Mouse (Mus musculus) heart, adult 2 months (tissue): ENCODE data around the gene Rhobtb3. TPM values are rescaled to one million over a fixed set of nuclear protein-coding genes. Genes with fewer than 3 reads are reported as not detected.

Experiments used
- DNase-seq, 2 experiments: peaks; one replicate each; pipeline ENCODE4 v3.0.0; 2021
- H3K27ac ChIP-seq: fragments of 200-600 bp; 2 replicates; pipeline ENCODE4 v1.8.1; 2022
- H3K27me3 ChIP-seq: fragments of 200-500 bp; 2 replicates; pipeline ENCODE4 v1.6.1; 2012; ENCODE audit warnings: mild to moderate bottlenecking, low read length, inconsistent platforms, mixed read lengths; ENCODE audit not compliant: control insufficient read depth, insufficient read depth
- H3K36me3 ChIP-seq: fragments of 200-500 bp; 2 replicates; pipeline ENCODE4 v1.6.1; 2012; ENCODE audit warnings: low read length, inconsistent platforms; ENCODE audit not compliant: control insufficient read depth, insufficient read depth
- H3K4me1 ChIP-seq: fragments of 200-500 bp; 2 replicates; pipeline ENCODE4 v1.6.1; 2011; ENCODE audit warnings: low read length; ENCODE audit not compliant: control insufficient read depth, insufficient read depth
- H3K4me3 ChIP-seq: fragments of 200-600 bp; 2 replicates; pipeline ENCODE4 v1.8.1; 2022
- H3K79me2 ChIP-seq: fragments of 200-500 bp; replicated peaks from 2 replicates; pipeline ENCODE4 v1.6.1; 2012; ENCODE audit warnings: mild to moderate bottlenecking, inconsistent platforms, low read length, moderate library complexity, mixed read lengths; ENCODE audit not compliant: control insufficient read depth, insufficient read depth
- H3K9ac ChIP-seq: fragments of 200-500 bp; 2 replicates; pipeline ENCODE4 v1.6.1; 2012; ENCODE audit warnings: low read depth, mild to moderate bottlenecking, control low read depth, inconsistent platforms, low read length, mixed read lengths
- CTCF ChIP-seq: fragments of 200-600 bp; IDR thresholded peaks from 2 replicates; pipeline ENCODE4 v1.8.1; 2022; ENCODE audit warnings: antibody characterized with exemption, mild to moderate bottlenecking, moderate library complexity
- EP300 ChIP-seq: fragments of 200-500 bp; IDR thresholded peaks from 2 replicates; pipeline ENCODE4 v1.6.1; 2011; ENCODE audit warnings: low read depth, low read length, control low read depth; ENCODE audit not compliant: insufficient read depth
- POLR2A ChIP-seq: fragments of 200-500 bp; IDR thresholded peaks from 2 replicates; pipeline ENCODE4 v1.6.1; 2011; ENCODE audit warnings: mild to moderate bottlenecking, low read depth, low read length, control low read depth; ENCODE audit not compliant: insufficient read depth
- WGBS: fragments of 180-500 bp; shearing (Covaris S2); methylation state at CpG from one replicate; pipeline ENCODE4 v1.1.7; 2018; 5-methylcytosine and 5-hydroxymethylcytosine counted together
- intact Hi-C: fragments of 180-260 bp; cut with DNase I; formaldehyde crosslinking; loops from one replicate; pipeline ENCODE4 v1.15.1; 2025
- polyA plus RNA-seq: library from polyadenylated mRNA; depleted of rRNA; stranded (reverse); fragments of >200 nt; gene quantifications from 2 replicates; pipeline ENCODE4 v1.2.3, GENCODE M21; 2012
- total RNA-seq, 2 experiments: library from RNA; stranded (reverse); gene quantifications; 2 replicates each; pipeline ENCODE4 v1.2.3; 2021

Gene Rhobtb3
- total and polyA plus RNA-seq, 3 experiments = 7.6 to 12.6 (median 11.3) TPM

GRCm38 (mm10) chr13:75847027-75847426, 96.7 kb downstream of the Rhobtb3 start:
- peaks cover 1% of the 10 kb centered on the region; the same call in 1 of the 2 replicates for H3K4me1 ChIP-seq
- intact Hi-C loops = no loop called here
- WGBS = 85% methylated on average over 6 of the region's 6 CpGs
- no peak for DNase-seq
- H3K9ac ChIP-seq = no peak overlapping the region
- no peaks in the 10 kb centered on the region for H3K27me3 ChIP-seq
- no peak overlapping the region for H3K4me3 ChIP-seq
- no peak for TF ChIP-seq CTCF
- no peak for TF ChIP-seq EP300
- no peak for TF ChIP-seq POLR2A
- H3K36me3 ChIP-seq = no peaks in the 10 kb centered on the region; the same call in 1 of the 2 replicates
- no peaks in the 10 kb centered on the region for H3K79me2 ChIP-seq
- H3K27ac ChIP-seq = no peak overlapping the region

- 35% methylated on average over 4 of the region's 4 CpGs for WGBS
- no peak overlapping the region for H3K4me3 ChIP-seq
- DNase-seq = no peak
- no peaks in the 10 kb centered on the region for H3K79me2 ChIP-seq
- H3K9ac ChIP-seq = no peak overlapping the region
- no peaks in the 10 kb centered on the region for H3K27me3 ChIP-seq
- no peaks in the 10 kb centered on the region; the same call in 1 of the 2 replicates for H3K36me3 ChIP-seq
- peaks cover 4% of the 10 kb centered on the region; the same call in 1 of the 2 replicates for H3K4me1 ChIP-seq
- no peak overlapping the region for H3K27ac ChIP-seq
- intact Hi-C loops = no loop called here
- TF ChIP-seq POLR2A = no peak
- no peak for TF ChIP-seq CTCF
- TF ChIP-seq EP300 = no peak
Measured at GRCm38 (mm10) chr13:75845519-75846166, 98.1 kb downstream of the Rhobtb3 start.

- Histone ChIP-seq H3K27ac (no peak overlapping the region), H3K4me3 (no peak overlapping the region), H3K9ac (no peak overlapping the region), H3K36me3 (no peaks in the 10 kb centered on the region; the same call in 1 of the 2 replicates), H3K79me2 (no peaks in the 10 kb centered on the region), H3K4me1 (peaks cover 5% of the 10 kb centered on the region; the same call in 1 of the 2 replicates), H3K27me3 (no peaks in the 10 kb centered on the region)
- TF ChIP-seq EP300 (no peak), CTCF (no peak), POLR2A (no peak)
- no peak for DNase-seq
- intact Hi-C loops = no loop called here
- WGBS = 93% methylated on average over 2 of the region's 2 CpGs
Measured at GRCm38 (mm10) chr13:75844833-75845518, 98.7 kb downstream of the Rhobtb3 start.

- DNase-seq = peak in 1 of 2 experiments; percentile 11
- no peaks in the 10 kb centered on the region for H3K27me3 ChIP-seq
- WGBS = 74% methylated on average over 8 of the region's 8 CpGs
- H3K27ac ChIP-seq = no peak overlapping the region
- H3K4me3 ChIP-seq = no peak overlapping the region
- H3K4me1 ChIP-seq = peaks cover 8% of the 10 kb centered on the region
- intact Hi-C loops = no loop called here
- no peak overlapping the region for H3K9ac ChIP-seq
- no peaks in the 10 kb centered on the region for H3K79me2 ChIP-seq
- TF ChIP-seq EP300 (no peak), CTCF (no peak), POLR2A (no peak)
- no peaks in the 10 kb centered on the region; the same call in 1 of the 2 replicates for H3K36me3 ChIP-seq
Measured at GRCm38 (mm10) chr13:75843993-75844683, 99.6 kb downstream of the Rhobtb3 start.

GRCm38 (mm10) chr13:75843331-75843730, 100.4 kb downstream of the Rhobtb3 start:
- WGBS = 96% methylated on average over 5 of the region's 5 CpGs
- Histone ChIP-seq H3K4me3 (no peak overlapping the region), H3K4me1 (peaks cover 8% of the 10 kb centered on the region), H3K27me3 (no peaks in the 10 kb centered on the region), H3K79me2 (no peaks in the 10 kb centered on the region), H3K9ac (no peak overlapping the region), H3K36me3 (no peaks in the 10 kb centered on the region; the same call in 1 of the 2 replicates), H3K27ac (no peak overlapping the region)
- TF ChIP-seq POLR2A = no peak
- no peak for TF ChIP-seq CTCF
- TF ChIP-seq EP300 = no peak
- intact Hi-C loops = no loop called here
- DNase-seq = no peak

GRCm38 (mm10) chr13:75841950-75842349, 101.8 kb downstream of the Rhobtb3 start:
- TF ChIP-seq CTCF (no peak), POLR2A (no peak), EP300 (no peak)
- H3K4me1 ChIP-seq = peaks cover 8% of the 10 kb centered on the region
- no peaks in the 10 kb centered on the region for H3K27me3 ChIP-seq
- no peak overlapping the region for H3K27ac ChIP-seq
- intact Hi-C loops = no loop called here
- no peak overlapping the region for H3K9ac ChIP-seq
- H3K79me2 ChIP-seq = no peaks in the 10 kb centered on the region
- no peak overlapping the region for H3K4me3 ChIP-seq
- DNase-seq = no peak
- 81% methylated on average over 3 of the region's 3 CpGs for WGBS
- H3K36me3 ChIP-seq = no peaks in the 10 kb centered on the region
